Mouse (Mus musculus): Measurements from ENCODE around the gene Casp8. TPM values are rescaled to one million over a fixed set of nuclear protein-coding genes. Genes with fewer than 3 reads are reported as not detected.
"Not testable (repeated sequence)": the region's sequence is repeated elsewhere in the genome, so short reads cannot be mapped to it uniquely, and the experiment has no call there.

Casp8 gene
- polyA plus RNA-seq, 1 experiment from 2014 or later, result 2.1 TPM

DNA sequence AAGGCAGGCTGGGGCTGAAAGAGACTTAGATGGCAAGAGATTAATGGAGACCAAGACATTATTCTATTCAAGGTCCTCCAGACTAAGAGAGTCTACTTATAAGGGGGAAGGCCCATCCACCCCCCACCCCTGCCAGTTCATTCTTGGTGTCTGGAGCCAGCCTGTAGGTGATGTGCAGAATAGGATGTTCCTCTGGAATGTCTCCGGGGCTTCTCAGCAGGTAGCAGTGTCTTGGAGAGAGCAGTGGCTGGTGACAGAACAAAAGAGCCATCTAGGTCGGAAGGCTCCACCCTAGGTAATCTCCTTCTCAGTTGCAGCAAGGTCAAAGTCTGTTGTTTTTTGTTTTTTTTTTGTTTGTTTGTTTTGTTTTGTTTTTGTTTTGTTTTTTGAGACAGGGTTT, 84.1 kb downstream of the Casp8 start:
- H3K4me3 ChIP-seq (ENCODE audit: low read depth, low read length); H3K4me1 ChIP-seq (ENCODE audit: control insufficient read depth, insufficient read depth, low read length); H3K9ac ChIP-seq (replicated peaks; ENCODE audit: low read depth, low read length); H3K9me3 ChIP-seq (ENCODE audit: control insufficient read depth, low read length); H3K27me3 ChIP-seq (ENCODE audit: control insufficient read depth, insufficient read depth, low read length); ATAC-seq (ENCODE audit: low read depth); H3K4me2 ChIP-seq (ENCODE audit: low read depth, low read length); H3K27ac ChIP-seq (ENCODE audit: low read depth, low read length); H3K36me3 ChIP-seq (ENCODE audit: control insufficient read depth, insufficient read depth, low read length): not testable (repeated sequence)
- WGBS, result 94% methylated on average over 2 of the region's 2 CpGs

DNA sequence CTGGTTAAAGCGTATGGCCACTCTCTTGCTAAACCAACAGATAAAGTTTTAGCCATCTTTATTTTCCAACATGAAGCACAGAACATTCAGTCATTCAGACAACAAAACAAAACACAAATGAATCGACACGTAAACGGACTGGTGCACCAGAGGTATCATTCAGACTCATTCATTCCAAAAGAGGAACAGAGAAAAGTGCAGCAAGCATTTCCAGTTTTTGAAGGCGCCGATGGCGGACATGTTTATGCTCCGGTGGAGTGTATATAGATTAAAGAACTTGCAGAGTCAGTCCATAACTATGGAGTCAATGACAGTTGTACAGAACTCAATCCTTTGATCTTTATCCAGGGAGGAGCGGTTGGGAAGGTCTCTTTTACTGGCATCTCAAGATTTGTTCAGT, 88.1 kb downstream of the Casp8 start:
- not testable (repeated sequence) for H3K9me3 ChIP-seq (ENCODE audit: control insufficient read depth, low read length); H3K4me3 ChIP-seq (ENCODE audit: low read depth, low read length); ATAC-seq (ENCODE audit: low read depth); H3K27me3 ChIP-seq (ENCODE audit: control insufficient read depth, insufficient read depth, low read length); H3K4me2 ChIP-seq (ENCODE audit: low read depth, low read length); H3K4me1 ChIP-seq (ENCODE audit: control insufficient read depth, insufficient read depth, low read length); H3K36me3 ChIP-seq (ENCODE audit: control insufficient read depth, insufficient read depth, low read length); H3K27ac ChIP-seq (ENCODE audit: low read depth, low read length); H3K9ac ChIP-seq (replicated peaks; ENCODE audit: low read depth, low read length)
- 97% methylated on average over 9 of the region's 9 CpGs for WGBS

GRCm38 (mm10) chr1:58885646-58886045, 90.5 kb downstream of the Casp8 start:
- no peak overlapping the region for H3K9ac ChIP-seq (replicated peaks; ENCODE audit: low read depth, low read length)
- no peak for ATAC-seq (ENCODE audit: low read depth)
- WGBS, result 88% methylated on average over 4 of the region's 4 CpGs
- no peak overlapping the region for H3K4me2 ChIP-seq (ENCODE audit: low read depth, low read length)
- H3K27ac ChIP-seq (ENCODE audit: low read depth, low read length), result no peak overlapping the region
- H3K27me3 ChIP-seq (ENCODE audit: control insufficient read depth, insufficient read depth, low read length), result no peaks in the 10 kb centered on the region
- no peaks in the 10 kb centered on the region for H3K9me3 ChIP-seq (ENCODE audit: control insufficient read depth, low read length)
- no peaks in the 10 kb centered on the region for H3K36me3 ChIP-seq (ENCODE audit: control insufficient read depth, insufficient read depth, low read length)
- no peak overlapping the region for H3K4me3 ChIP-seq (ENCODE audit: low read depth, low read length)
- no peaks in the 10 kb centered on the region for H3K4me1 ChIP-seq (ENCODE audit: control insufficient read depth, insufficient read depth, low read length)

GRCm38 (mm10) chr1:58889826-58890546, 94.8 kb downstream of the Casp8 start:
- 82% methylated on average over 5 of the region's 5 CpGs for WGBS

DNA sequence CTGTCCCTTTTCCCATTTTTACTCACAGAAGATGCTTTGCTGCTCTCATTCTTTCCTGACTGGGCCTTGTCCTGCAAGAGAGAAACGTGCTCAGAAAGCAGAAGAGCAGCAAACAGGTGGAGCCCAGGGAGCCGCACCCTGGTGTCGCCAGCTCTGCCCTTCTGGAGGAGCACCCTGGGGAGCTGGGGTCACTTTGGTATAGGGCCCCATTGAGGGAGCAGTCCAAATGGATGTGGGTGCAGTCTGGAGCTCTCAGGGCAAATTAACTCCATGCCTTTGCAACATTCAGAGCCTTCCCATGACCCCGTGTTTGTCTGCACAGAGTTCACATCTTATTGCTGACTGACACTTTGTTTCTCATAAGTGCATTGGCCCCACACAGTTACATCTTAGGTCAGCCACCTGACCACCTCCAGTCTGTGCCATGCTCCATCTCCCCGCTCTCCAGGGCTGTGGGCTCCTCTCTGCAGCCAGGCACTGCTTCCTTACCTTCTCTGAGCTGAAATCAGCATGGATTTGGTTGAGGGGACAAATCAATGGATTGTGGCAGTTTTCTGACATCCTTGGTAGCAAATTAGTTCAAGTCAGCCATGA, 95.6 kb downstream of the Casp8 start:
- H3K4me3 ChIP-seq (ENCODE audit: low read depth, low read length); H3K9me3 ChIP-seq (ENCODE audit: control insufficient read depth, low read length); H3K27me3 ChIP-seq (ENCODE audit: control insufficient read depth, insufficient read depth, low read length); H3K9ac ChIP-seq (replicated peaks; ENCODE audit: low read depth, low read length); H3K27ac ChIP-seq (ENCODE audit: low read depth, low read length); H3K4me2 ChIP-seq (ENCODE audit: low read depth, low read length); ATAC-seq (ENCODE audit: low read depth); H3K4me1 ChIP-seq (ENCODE audit: control insufficient read depth, insufficient read depth, low read length); H3K36me3 ChIP-seq (ENCODE audit: control insufficient read depth, insufficient read depth, low read length): not testable (repeated sequence)
- 86% methylated on average over 4 of the region's 5 CpGs for WGBS

More at GRCm38 (mm10) chr1:58889826-58890546, 94.8 kb downstream of the Casp8 start:
- H3K27ac ChIP-seq (ENCODE audit: low read depth, low read length), result no peak overlapping the region
- no peak overlapping the region for H3K9ac ChIP-seq (replicated peaks; ENCODE audit: low read depth, low read length)
- no peak for ATAC-seq (ENCODE audit: low read depth)
- H3K27me3 ChIP-seq (ENCODE audit: control insufficient read depth, insufficient read depth, low read length), result no peaks in the 10 kb centered on the region
- H3K9me3 ChIP-seq (ENCODE audit: control insufficient read depth, low read length), result no peaks in the 10 kb centered on the region
- no peaks in the 10 kb centered on the region for H3K36me3 ChIP-seq (ENCODE audit: control insufficient read depth, insufficient read depth, low read length)
- no peak overlapping the region for H3K4me3 ChIP-seq (ENCODE audit: low read depth, low read length)
- no peak overlapping the region for H3K4me2 ChIP-seq (ENCODE audit: low read depth, low read length)
- no peaks in the 10 kb centered on the region for H3K4me1 ChIP-seq (ENCODE audit: control insufficient read depth, insufficient read depth, low read length)

- not testable (repeated sequence) for H3K9me3 ChIP-seq (ENCODE audit: control insufficient read depth, low read length); H3K36me3 ChIP-seq (ENCODE audit: control insufficient read depth, insufficient read depth, low read length); H3K27ac ChIP-seq (ENCODE audit: low read depth, low read length)
Measured at GRCm38 (mm10) chr1:58891481-58892170, 96.5 kb downstream of the Casp8 start.

GRCm38 (mm10) chr1:58892386-58892785, 97.2 kb downstream of the Casp8 start:
- H3K4me3 ChIP-seq (ENCODE audit: low read depth, low read length); H3K27ac ChIP-seq (ENCODE audit: low read depth, low read length); H3K36me3 ChIP-seq (ENCODE audit: control insufficient read depth, insufficient read depth, low read length); ATAC-seq (ENCODE audit: low read depth); H3K27me3 ChIP-seq (ENCODE audit: control insufficient read depth, insufficient read depth, low read length); H3K4me1 ChIP-seq (ENCODE audit: control insufficient read depth, insufficient read depth, low read length); H3K4me2 ChIP-seq (ENCODE audit: low read depth, low read length); H3K9ac ChIP-seq (replicated peaks; ENCODE audit: low read depth, low read length); H3K9me3 ChIP-seq (ENCODE audit: control insufficient read depth, low read length): not testable (repeated sequence)
- WGBS, result 95% methylated on average over 8 of the region's 8 CpGs

More at GRCm38 (mm10) chr1:58891481-58892170, 96.5 kb downstream of the Casp8 start:
- WGBS, result 89% methylated on average over 2 of the region's 2 CpGs
- H3K4me3 ChIP-seq (ENCODE audit: low read depth, low read length); H3K9ac ChIP-seq (replicated peaks; ENCODE audit: low read depth, low read length); ATAC-seq (ENCODE audit: low read depth); H3K27me3 ChIP-seq (ENCODE audit: control insufficient read depth, insufficient read depth, low read length); H3K4me2 ChIP-seq (ENCODE audit: low read depth, low read length); H3K4me1 ChIP-seq (ENCODE audit: control insufficient read depth, insufficient read depth, low read length): not testable (repeated sequence)
